Mouse (Mus musculus): ENCODE data around the gene Mki67.

DNA sequence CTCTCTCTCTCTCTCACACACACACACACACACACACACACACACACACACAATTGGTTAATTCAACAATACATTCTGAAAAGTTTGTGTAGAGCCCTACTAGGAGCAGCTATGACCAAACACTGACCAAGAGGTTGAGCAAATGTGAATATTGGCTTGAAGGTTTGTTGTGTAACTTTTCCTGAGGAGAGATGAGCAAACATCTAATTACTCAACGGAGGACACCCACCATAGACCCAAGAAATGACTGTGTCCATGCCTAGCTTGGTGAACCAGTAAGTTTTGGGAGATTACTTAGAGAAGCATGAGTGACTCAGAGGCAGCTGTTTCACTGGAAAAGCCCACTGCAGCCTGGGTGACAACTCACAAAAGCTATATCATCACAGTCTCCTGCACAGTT, 71.7 kb downstream of the Mki67 start:
- no peak for TF ChIP-seq CTCF (IDR thresholded peaks at IDR 0.05; ENCODE audit: low read depth, low read length)
- no peak for TF ChIP-seq GATA1 (IDR thresholded peaks at IDR 0.05; ENCODE audit: borderline replicate concordance, low read length)
- no peak for TF ChIP-seq POLR2AphosphoS5 (IDR thresholded peaks at IDR 0.05; ENCODE audit: insufficient replicate concordance, low read depth, low read length)
- no peak for TF ChIP-seq GATA2 (IDR thresholded peaks at IDR 0.05; ENCODE audit: borderline replicate concordance, low read depth, low read length)
- TF ChIP-seq TAL1 (conservative IDR thresholded peaks at IDR 0.05; ENCODE audit: low read depth, low read length) = no peak

Measured in G1E (cell line).